9 mouse cellular contexts compared by ENCODE assay signal in genomic region chr17:31841453-31841841, GRCm38 (mm10). TPM values are rescaled to one million over a fixed set of nuclear protein-coding genes. Genes with fewer than 3 reads are reported as not detected.
DNase-seq lines count a peak whose midpoint lies in the region; ATAC-seq and TF ChIP-seq lines count a peak whose summit lies in the region.
"Had no signal": no experiment of that assay in that cellular context is flagged by ENCODE, and none has a peak within 500 bp of the region (broad histone marks: within the 10 kb centered on the region; RNA-seq: fewer than 3 reads in every experiment).

No protein-coding gene starts in this region.

- no peaks in the 10 kb centered on the region for H3K27me3 ChIP-seq in limb, embryonic 13.5 days
- no peaks in the 10 kb centered on the region for H3K27me3 ChIP-seq in limb, embryonic 10.5 days (ENCODE audit: low read depth, poor library complexity, severe bottlenecking)

- no peak; the same call in 1 of the 2 replicates for ATAC-seq in limb, embryonic 13.5 days (ENCODE audit: low FRiP score, low read depth)
- no peak for ATAC-seq in frontal cortex, adult (ENCODE audit: low TSS enrichment)

- no peak for TF ChIP-seq POLR2A in bone marrow, adult 2 months (IDR thresholded peaks at IDR 0.05; ENCODE audit: borderline replicate concordance, control insufficient read depth, low read depth, low read length)

- H3K4me3 ChIP-seq in limb, embryonic 13.5 days = no peak overlapping the region
- H3K4me3 ChIP-seq in limb, embryonic 10.5 days = no peak overlapping the region
- H3K4me3 ChIP-seq in bone marrow, adult 2 months (replicated peaks; ENCODE audit: control insufficient read depth, low read depth, low read length) = no peak overlapping the region

- 81% methylated on average over 3 of the region's 3 CpGs for WGBS in limb, embryonic 13.5 days
- WGBS in limb, embryonic 10.5 days = 77% methylated on average over 3 of the region's 3 CpGs
- 30% methylated on average over 3 of the region's 3 CpGs for WGBS in bone marrow, adult 2 months

- no peak for DNase-seq in limb, embryonic 10.5 days (ENCODE audit: low spot score)
- DNase-seq in lung, postnatal 36 days = peak; percentile 55
- DNase-seq in thymus, postnatal 0 days (ENCODE audit: low spot score) = peak; percentile 68
- DNase-seq in kidney, adult 9 months = no peak
- DNase-seq in kidney, adult 18-20 months = no peak
- DNase-seq: cerebellum, adult 9-10 months had no signal

- H3K9me3 ChIP-seq in limb, embryonic 13.5 days = no peaks in the 10 kb centered on the region
- H3K9me3 ChIP-seq in limb, embryonic 10.5 days (replicated peaks) = no peaks in the 10 kb centered on the region

- H3K4me1 ChIP-seq in limb, embryonic 13.5 days = peaks cover 10% of the 10 kb centered on the region; the same call in 1 of the 2 replicates
- H3K4me1 ChIP-seq in limb, embryonic 10.5 days = peaks cover 7% of the 10 kb centered on the region; the same call in 1 of the 2 replicates
- peaks cover 13% of the 10 kb centered on the region for H3K4me1 ChIP-seq in bone marrow, adult 2 months (ENCODE audit: control insufficient read depth, insufficient read depth, low read length)

- no peak overlapping the region for H3K4me2 ChIP-seq in limb, embryonic 13.5 days (replicated peaks)

- TF ChIP-seq CTCF in bone marrow, adult 2 months (IDR thresholded peaks at IDR 0.05; ENCODE audit: control insufficient read depth, insufficient read depth, low read length) = no peak

- peaks cover 31% of the 10 kb centered on the region for H3K36me3 ChIP-seq in limb, embryonic 13.5 days
- H3K36me3 ChIP-seq in limb, embryonic 10.5 days = peaks cover 32% of the 10 kb centered on the region

- no peak overlapping the region for H3K9ac ChIP-seq in limb, embryonic 13.5 days

- H3K27ac ChIP-seq in limb, embryonic 13.5 days = peak overlapping the region; percentile 48; the same call in 1 of the 2 replicates
- no peak overlapping the region for H3K27ac ChIP-seq in limb, embryonic 10.5 days
- H3K27ac ChIP-seq in bone marrow, adult 2 months (ENCODE audit: control insufficient read depth, insufficient read depth, low read depth, low read length, poor library complexity) = peak overlapping the region; percentile 91

RNA-seq across cellular contexts. Expression of gene Sik1, which starts 14.2 kb away (rescaled TPM):
- polyA plus RNA-seq in limb, embryonic 13.5 days (2015; fragmentation: Nextera tagmentation; extraction: Ambion mirVana) = 13.1 and 14.3 TPM in 2 replicates
- polyA plus RNA-seq in limb, embryonic 10.5 days (2016; fragmentation: Nextera tagmentation; extraction: Ambion mirVana) = 10.3 and 13.4 TPM in 2 replicates
- 24.1 and 42.9 TPM in 2 replicates for polyA plus RNA-seq in bone marrow, adult 2 months (2011; ENCODE audit: insufficient read depth, insufficient read length, low replicate concordance, missing spikeins)
- 12.4 and 14.2 TPM in 2 replicates for polyA plus RNA-seq in thymus, postnatal 0 days (2015; fragmentation: Nextera tagmentation; extraction: Ambion mirVana)

Comparison
In these comparisons a context has a peak if more than half of its experiments do, and no peak if none do; other contexts are left out.
1. DNase-seq: peak in lung, postnatal 36 days (single experiment) and thymus, postnatal 0 days (single experiment); none in limb, embryonic 10.5 days (single experiment), kidney, adult 9 months (single experiment) and kidney, adult 18-20 months (single experiment).